Mouse (Mus musculus): ENCODE results near the gene Ergic3.

Ergic3 gene

DNA sequence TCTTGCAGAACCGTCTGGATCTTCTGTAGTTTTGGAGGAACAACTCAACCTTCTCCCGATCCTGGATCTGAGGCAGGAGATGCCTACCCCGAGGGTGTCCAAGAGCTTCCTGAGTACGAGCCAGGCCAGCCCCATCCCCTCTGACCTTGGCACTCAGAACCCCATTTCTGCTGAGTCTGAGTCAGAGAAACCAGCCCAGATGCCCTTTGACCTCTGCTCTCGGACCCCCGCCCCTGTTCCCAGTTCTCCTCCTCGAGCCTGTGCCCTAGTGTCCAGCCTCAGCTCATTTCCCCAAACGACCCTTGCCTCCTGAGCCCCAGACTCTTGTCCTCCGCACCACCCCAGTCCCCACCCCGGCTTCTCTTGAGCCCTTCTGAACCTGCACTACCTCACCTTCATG, 58.3 kb downstream of the Ergic3 start:
- no peak for DNase-seq

All from lung, adult 18-20 months (tissue).